Mouse (Mus musculus) erythroblast, embryonic 14.5 days (primary cell): Measurements from ENCODE around the gene Smg6.

Experiments used
- GATA1 ChIP-seq: IDR thresholded peaks from 2 replicates; pipeline ENCODE4 v1.6.1; 2012; ENCODE audit warnings: low read length, inconsistent platforms, mixed read lengths
- TAL1 ChIP-seq: IDR thresholded peaks from 3 replicates; pipeline ENCODE4 v1.6.1; 2012; ENCODE audit warnings: low read length, inconsistent platforms, mixed read lengths

DNA sequence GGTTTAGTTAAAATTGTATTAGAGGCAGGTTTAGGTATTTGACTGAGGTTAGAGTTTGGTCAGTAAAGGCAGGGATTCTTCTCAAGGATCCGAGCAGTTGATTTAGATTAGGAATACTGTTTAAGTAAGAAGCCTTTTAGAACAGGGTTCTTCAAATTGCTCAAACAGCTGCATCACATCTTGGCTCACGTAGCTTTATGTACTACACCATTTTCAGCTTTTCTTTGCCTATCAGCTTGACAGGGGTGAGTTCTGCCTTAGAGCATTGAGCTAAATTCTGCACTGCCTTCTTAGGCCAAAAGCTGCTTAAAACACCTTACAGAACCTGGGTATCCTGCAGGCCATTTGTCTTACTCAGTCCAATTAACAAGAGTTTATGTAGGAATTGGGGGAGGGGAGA lies 92.2 kb downstream of the Smg6 start:
- no peak for TF ChIP-seq GATA1
- TF ChIP-seq TAL1: no peak
